Mouse (Mus musculus): ENCODE data around the gene Slc35g3. TPM values are rescaled to one million over a fixed set of nuclear protein-coding genes. Genes with fewer than 3 reads are reported as not detected.

Gene Slc35g3
- polyA plus RNA-seq, 1 experiment from 2014 or later = 0.21 TPM

GRCm38 (mm10) chr11:69715482-69715881 is 46.3 kb downstream of the Slc35g3 start:
- Histone ChIP-seq H3K27ac (ENCODE audit: low read length) (no peak overlapping the region), H3K4me3 (ENCODE audit: low read depth, low read length) (no peak overlapping the region), H3K27me3 (ENCODE audit: control insufficient read depth, insufficient read depth, low read depth, low read length) (no peaks in the 10 kb centered on the region), H3K4me1 (ENCODE audit: control insufficient read depth, insufficient read depth, low read length) (no peaks in the 10 kb centered on the region), H3K36me3 (ENCODE audit: control insufficient read depth, insufficient read depth, low read length) (no peaks in the 10 kb centered on the region), H3K9ac (ENCODE audit: low read depth, low read length) (no peak overlapping the region), H3K4me2 (ENCODE audit: low read length) (no peak overlapping the region), H3K9me3 (replicated peaks; ENCODE audit: control insufficient read depth, low read length, poor library complexity, severe bottlenecking) (no peaks in the 10 kb centered on the region)
- 57% methylated on average over 9 of the region's 9 CpGs for WGBS
- no peak for ATAC-seq

DNA sequence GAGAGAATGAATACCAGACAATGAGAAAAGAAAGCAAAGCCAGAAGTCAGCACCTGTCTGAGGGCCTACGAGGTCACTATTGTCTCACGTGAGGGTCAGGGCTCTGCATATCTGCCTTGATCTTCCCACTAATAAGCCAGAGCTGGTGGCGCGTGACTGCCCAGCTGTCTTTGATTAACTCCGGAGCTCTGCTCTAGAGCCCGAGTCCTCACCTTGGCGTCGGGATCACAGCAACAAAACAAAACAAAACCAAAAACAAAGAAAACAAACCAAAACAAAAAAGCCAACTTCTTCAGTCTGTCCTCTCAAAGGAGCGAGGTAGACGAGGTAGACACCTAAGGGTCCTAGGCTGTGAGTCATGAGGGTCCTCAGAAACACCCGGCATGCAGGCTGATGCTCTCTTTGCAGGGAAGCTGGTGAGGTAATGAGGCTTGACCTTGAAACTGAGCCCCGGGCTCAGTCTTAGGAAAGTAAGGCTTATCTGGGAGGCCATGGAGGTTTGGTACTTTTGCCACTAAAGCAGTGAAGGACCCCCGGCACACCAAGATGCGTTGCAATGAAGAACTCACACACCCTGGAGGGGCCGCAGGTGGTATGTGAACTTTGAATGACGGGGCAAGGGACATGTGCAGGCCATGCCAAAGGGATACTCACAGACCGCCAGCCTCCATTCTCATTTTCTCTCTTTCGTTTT is 47.0 kb downstream of the Slc35g3 start:
- H3K9ac ChIP-seq (ENCODE audit: low read depth, low read length) = no peak overlapping the region
- 70% methylated on average over 18 of the region's 18 CpGs for WGBS
- H3K36me3 ChIP-seq (ENCODE audit: control insufficient read depth, insufficient read depth, low read length) = no peaks in the 10 kb centered on the region
- no peaks in the 10 kb centered on the region for H3K4me1 ChIP-seq (ENCODE audit: control insufficient read depth, insufficient read depth, low read length)
- no peaks in the 10 kb centered on the region for H3K27me3 ChIP-seq (ENCODE audit: control insufficient read depth, insufficient read depth, low read depth, low read length)
- H3K4me2 ChIP-seq (ENCODE audit: low read length) = no peak overlapping the region
- no peak for ATAC-seq
- no peak overlapping the region for H3K4me3 ChIP-seq (ENCODE audit: low read depth, low read length)
- H3K27ac ChIP-seq (ENCODE audit: low read length) = no peak overlapping the region
- no peaks in the 10 kb centered on the region for H3K9me3 ChIP-seq (replicated peaks; ENCODE audit: control insufficient read depth, low read length, poor library complexity, severe bottlenecking)

GRCm38 (mm10) chr11:69712954-69713672 is 48.7 kb downstream of the Slc35g3 start:
- Histone ChIP-seq H3K4me2 (ENCODE audit: low read length) (no peak overlapping the region), H3K36me3 (ENCODE audit: control insufficient read depth, insufficient read depth, low read length) (no peaks in the 10 kb centered on the region), H3K9ac (ENCODE audit: low read depth, low read length) (no peak overlapping the region), H3K9me3 (replicated peaks; ENCODE audit: control insufficient read depth, low read length, poor library complexity, severe bottlenecking) (no peaks in the 10 kb centered on the region), H3K27me3 (ENCODE audit: control insufficient read depth, insufficient read depth, low read depth, low read length) (no peaks in the 10 kb centered on the region), H3K4me3 (ENCODE audit: low read depth, low read length) (no peak overlapping the region), H3K4me1 (ENCODE audit: control insufficient read depth, insufficient read depth, low read length) (no peaks in the 10 kb centered on the region), H3K27ac (ENCODE audit: low read length) (no peak overlapping the region)
- no peak for ATAC-seq
- WGBS = 80% methylated on average over 20 of the region's 20 CpGs

DNA sequence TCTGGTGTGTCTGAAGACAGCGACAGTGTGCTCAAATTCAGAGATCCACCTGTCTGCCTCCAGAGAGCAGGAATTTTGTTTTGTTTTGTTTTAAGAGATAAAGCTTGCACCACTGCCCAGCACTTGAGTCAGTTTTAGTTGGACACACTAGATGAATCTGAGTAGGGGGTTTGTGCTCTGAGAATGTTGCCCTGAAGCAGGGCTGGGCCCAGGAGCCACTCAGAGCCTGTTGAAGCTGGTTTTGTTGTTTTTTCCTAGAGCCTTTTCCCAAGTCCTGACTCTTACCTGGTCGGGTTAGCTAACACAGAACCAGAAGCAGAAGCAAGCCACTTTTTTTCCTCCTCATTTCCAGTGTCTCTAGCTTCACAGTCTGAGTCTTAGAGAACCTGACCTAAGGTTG is 50.7 kb downstream of the Slc35g3 start:
- no peak overlapping the region for H3K4me2 ChIP-seq (ENCODE audit: low read length)
- H3K27ac ChIP-seq (ENCODE audit: low read length) = no peak overlapping the region
- ATAC-seq = no peak
- WGBS = 92% methylated on average over 2 of the region's 2 CpGs
- H3K9ac ChIP-seq (ENCODE audit: low read depth, low read length) = no peak overlapping the region
- H3K4me1 ChIP-seq (ENCODE audit: control insufficient read depth, insufficient read depth, low read length) = no peaks in the 10 kb centered on the region
- no peaks in the 10 kb centered on the region for H3K36me3 ChIP-seq (ENCODE audit: control insufficient read depth, insufficient read depth, low read length)
- H3K4me3 ChIP-seq (ENCODE audit: low read depth, low read length) = no peak overlapping the region
- no peaks in the 10 kb centered on the region for H3K9me3 ChIP-seq (replicated peaks; ENCODE audit: control insufficient read depth, low read length, poor library complexity, severe bottlenecking)
- no peaks in the 10 kb centered on the region for H3K27me3 ChIP-seq (ENCODE audit: control insufficient read depth, insufficient read depth, low read depth, low read length)

GRCm38 (mm10) chr11:69710470-69710869 is 51.3 kb downstream of the Slc35g3 start:
- ATAC-seq = no peak
- Histone ChIP-seq H3K9me3 (replicated peaks; ENCODE audit: control insufficient read depth, low read length, poor library complexity, severe bottlenecking) (no peaks in the 10 kb centered on the region), H3K9ac (ENCODE audit: low read depth, low read length) (no peak overlapping the region), H3K27me3 (ENCODE audit: control insufficient read depth, insufficient read depth, low read depth, low read length) (no peaks in the 10 kb centered on the region), H3K4me2 (ENCODE audit: low read length) (no peak overlapping the region), H3K36me3 (ENCODE audit: control insufficient read depth, insufficient read depth, low read length) (no peaks in the 10 kb centered on the region), H3K4me3 (ENCODE audit: low read depth, low read length) (no peak overlapping the region), H3K4me1 (ENCODE audit: control insufficient read depth, insufficient read depth, low read length) (no peaks in the 10 kb centered on the region), H3K27ac (ENCODE audit: low read length) (no peak overlapping the region)
- WGBS = 68% methylated on average over 3 of the region's 3 CpGs

Other genes with a start within 250 kb of the Slc35g3 start
- 4.4 and 5.1 TPM in 2 replicates for gene Dnah2, start 212.9 kb downstream of the Slc35g3 start, polyA plus RNA-seq (2015; fragmentation: Nextera tagmentation; extraction: Ambion mirVana)
- gene Efnb3, start 201.8 kb downstream of the Slc35g3 start, polyA plus RNA-seq (2015; fragmentation: Nextera tagmentation; extraction: Ambion mirVana) = 165 and 178 TPM in 2 replicates
- gene Wrap53, start 181.7 kb downstream of the Slc35g3 start, polyA plus RNA-seq (2015; fragmentation: Nextera tagmentation; extraction: Ambion mirVana) = 19.2 and 20.9 TPM in 2 replicates
- 48.9 and 57.3 TPM in 2 replicates for gene Trp53, start 181.6 kb downstream of the Slc35g3 start, polyA plus RNA-seq (2015; fragmentation: Nextera tagmentation; extraction: Ambion mirVana)
- 65.8 and 95.2 TPM in 2 replicates for gene Atp1b2, start 156.0 kb downstream of the Slc35g3 start, polyA plus RNA-seq (2015; fragmentation: Nextera tagmentation; extraction: Ambion mirVana)
- not detected in 2 replicates for gene Shbg, start 144.1 kb downstream of the Slc35g3 start, polyA plus RNA-seq (2015; fragmentation: Nextera tagmentation; extraction: Ambion mirVana)
- 23.8 and 27.1 TPM in 2 replicates for gene Sat2, start 139.9 kb downstream of the Slc35g3 start, polyA plus RNA-seq (2015; fragmentation: Nextera tagmentation; extraction: Ambion mirVana)
- gene Fxr2, start 129.0 kb downstream of the Slc35g3 start, polyA plus RNA-seq (2015; fragmentation: Nextera tagmentation; extraction: Ambion mirVana) = 33.3 and 37.3 TPM in 2 replicates
- not detected in 2 replicates for gene Sox15, start 106.7 kb downstream of the Slc35g3 start, polyA plus RNA-seq (2015; fragmentation: Nextera tagmentation; extraction: Ambion mirVana)
- gene Mpdu1, start 99.3 kb downstream of the Slc35g3 start, polyA plus RNA-seq (2015; fragmentation: Nextera tagmentation; extraction: Ambion mirVana) = 101 and 104 TPM in 2 replicates
- 6.4 and 9.7 TPM in 2 replicates for gene Cd68, start 95.8 kb downstream of the Slc35g3 start, polyA plus RNA-seq (2015; fragmentation: Nextera tagmentation; extraction: Ambion mirVana)
- 477 and 496 TPM in 2 replicates for gene Eif4a1, start 89.5 kb downstream of the Slc35g3 start, polyA plus RNA-seq (2015; fragmentation: Nextera tagmentation; extraction: Ambion mirVana)
- 94.0 and 98.5 TPM in 2 replicates for gene Senp3, start 79.9 kb downstream of the Slc35g3 start, polyA plus RNA-seq (2015; fragmentation: Nextera tagmentation; extraction: Ambion mirVana)
- gene Tnfsf13, start 76.2 kb downstream of the Slc35g3 start, polyA plus RNA-seq (2015; fragmentation: Nextera tagmentation; extraction: Ambion mirVana) = 0.53 and 0.66 TPM in 2 replicates
- 2.3 and 3.0 TPM in 2 replicates for gene Tnfsf12, start 66.1 kb downstream of the Slc35g3 start, polyA plus RNA-seq (2015; fragmentation: Nextera tagmentation; extraction: Ambion mirVana)
- 0.60 and 0.87 TPM in 2 replicates for gene Tnfsfm13, start 65.9 kb downstream of the Slc35g3 start, polyA plus RNA-seq (2015; fragmentation: Nextera tagmentation; extraction: Ambion mirVana)
- gene Polr2a, start 3.3 kb downstream of the Slc35g3 start, polyA plus RNA-seq (2015; fragmentation: Nextera tagmentation; extraction: Ambion mirVana) = 13.0 and 15.5 TPM in 2 replicates
- gene Zbtb4, start 3.9 kb upstream of the Slc35g3 start, polyA plus RNA-seq (2015; fragmentation: Nextera tagmentation; extraction: Ambion mirVana) = 4.2 and 5.2 TPM in 2 replicates
- 1.4 and 1.6 TPM in 2 replicates for gene Chrnb1, start 34.0 kb upstream of the Slc35g3 start, polyA plus RNA-seq (2015; fragmentation: Nextera tagmentation; extraction: Ambion mirVana)
- gene Fgf11, start 39.9 kb upstream of the Slc35g3 start, polyA plus RNA-seq (2015; fragmentation: Nextera tagmentation; extraction: Ambion mirVana) = 4.1 and 4.5 TPM in 2 replicates
- gene Tmem102, start 43.7 kb upstream of the Slc35g3 start, polyA plus RNA-seq (2015; fragmentation: Nextera tagmentation; extraction: Ambion mirVana) = 0.54 and 0.56 TPM in 2 replicates
- not detected in 2 replicates for gene Gm39566, start 53.3 kb upstream of the Slc35g3 start, polyA plus RNA-seq (2015; fragmentation: Nextera tagmentation; extraction: Ambion mirVana)
- not detected in 2 replicates for gene Spem2, start 56.5 kb upstream of the Slc35g3 start, polyA plus RNA-seq (2015; fragmentation: Nextera tagmentation; extraction: Ambion mirVana)
- 0.24 and 0.68 TPM in 2 replicates for gene Spem1, start 60.2 kb upstream of the Slc35g3 start, polyA plus RNA-seq (2015; fragmentation: Nextera tagmentation; extraction: Ambion mirVana)
- 20.6 and 21.5 TPM in 2 replicates for gene Nlgn2, start 75.8 kb upstream of the Slc35g3 start, polyA plus RNA-seq (2015; fragmentation: Nextera tagmentation; extraction: Ambion mirVana)
- gene Tmem256, start 76.5 kb upstream of the Slc35g3 start, polyA plus RNA-seq (2015; fragmentation: Nextera tagmentation; extraction: Ambion mirVana) = 271 and 312 TPM in 2 replicates
- gene Plscr3, start 84.4 kb upstream of the Slc35g3 start, polyA plus RNA-seq (2015; fragmentation: Nextera tagmentation; extraction: Ambion mirVana) = 46.3 and 48.1 TPM in 2 replicates
- 0.11 and 0.35 TPM in 2 replicates for gene Tnk1, start 96.8 kb upstream of the Slc35g3 start, polyA plus RNA-seq (2015; fragmentation: Nextera tagmentation; extraction: Ambion mirVana)
- not detected in 2 replicates for gene Tmem95, start 116.0 kb upstream of the Slc35g3 start, polyA plus RNA-seq (2015; fragmentation: Nextera tagmentation; extraction: Ambion mirVana)
- 1.3 and 1.9 TPM in 2 replicates for gene Kctd11, start 119.4 kb upstream of the Slc35g3 start, polyA plus RNA-seq (2015; fragmentation: Nextera tagmentation; extraction: Ambion mirVana)
- 0.26 and 0.42 TPM in 2 replicates for gene Acap1, start 133.6 kb upstream of the Slc35g3 start, polyA plus RNA-seq (2015; fragmentation: Nextera tagmentation; extraction: Ambion mirVana)
- gene 2810408A11Rik, start 139.0 kb upstream of the Slc35g3 start, polyA plus RNA-seq (2015; fragmentation: Nextera tagmentation; extraction: Ambion mirVana) = 6.6 and 7.4 TPM in 2 replicates
- gene Neurl4, start 139.1 kb upstream of the Slc35g3 start, polyA plus RNA-seq (2015; fragmentation: Nextera tagmentation; extraction: Ambion mirVana) = 18.7 and 24.1 TPM in 2 replicates
- gene Gps2, start 151.9 kb upstream of the Slc35g3 start, polyA plus RNA-seq (2015; fragmentation: Nextera tagmentation; extraction: Ambion mirVana) = 70.3 TPM in 2 replicates
- gene Eif5a, start 160.0 kb upstream of the Slc35g3 start, polyA plus RNA-seq (2015; fragmentation: Nextera tagmentation; extraction: Ambion mirVana) = 1,061 and 1,062 TPM in 2 replicates
- 5.1 and 7.2 TPM in 2 replicates for gene Ybx2, start 173.8 kb upstream of the Slc35g3 start, polyA plus RNA-seq (2015; fragmentation: Nextera tagmentation; extraction: Ambion mirVana)
- gene Slc2a4, start 186.2 kb upstream of the Slc35g3 start, polyA plus RNA-seq (2015; fragmentation: Nextera tagmentation; extraction: Ambion mirVana) = 3.1 and 3.2 TPM in 2 replicates
- gene Cldn7, start 202.8 kb upstream of the Slc35g3 start, polyA plus RNA-seq (2015; fragmentation: Nextera tagmentation; extraction: Ambion mirVana) = 0.40 and 0.70 TPM in 2 replicates
- gene Ctdnep1, start 219.2 kb upstream of the Slc35g3 start, polyA plus RNA-seq (2015; fragmentation: Nextera tagmentation; extraction: Ambion mirVana) = 23.0 and 24.4 TPM in 2 replicates
- 162 and 173 TPM in 2 replicates for gene Elp5, start 220.5 kb upstream of the Slc35g3 start, polyA plus RNA-seq (2015; fragmentation: Nextera tagmentation; extraction: Ambion mirVana)
- 527 and 528 TPM in 2 replicates for gene Gabarap, start 229.2 kb upstream of the Slc35g3 start, polyA plus RNA-seq (2015; fragmentation: Nextera tagmentation; extraction: Ambion mirVana)
- gene Phf23, start 233.8 kb upstream of the Slc35g3 start, polyA plus RNA-seq (2015; fragmentation: Nextera tagmentation; extraction: Ambion mirVana) = 51.2 and 58.6 TPM in 2 replicates
- 21.9 and 26.1 TPM in 2 replicates for gene Dvl2, start 238.6 kb upstream of the Slc35g3 start, polyA plus RNA-seq (2015; fragmentation: Nextera tagmentation; extraction: Ambion mirVana)